Mouse (Mus musculus) forebrain, embryonic 13.5 days (tissue): ENCODE measurements at regions not wholly inside any gene's neighbourhood (a gene's known extent, or its start where the extent isn't known, plus 50 kb on each side); places are given as distances from the start of the nearest gene placed in this dataset.

Source experiments
- ATAC-seq: fragments of 200-750 bp; cut with Nextera tagmentation; 2 replicates; pipeline ENCODE4 v1.8.0; 2017
- H3K27ac ChIP-seq: fragments of 300-500 bp; sonication (generic); 2 replicates; pipeline ENCODE4 v1.5.1; 2015; ENCODE audit warnings: inconsistent platforms, mild to moderate bottlenecking, moderate library complexity
- H3K27me3 ChIP-seq: fragments of 300-500 bp; sonication (generic); 2 replicates; pipeline ENCODE4 v1.6.1; 2015; ENCODE audit warnings: mild to moderate bottlenecking, inconsistent platforms
- H3K36me3 ChIP-seq: fragments of 300-500 bp; sonication (generic); 2 replicates; pipeline ENCODE4 v1.6.1; 2015; ENCODE audit warnings: mild to moderate bottlenecking, inconsistent platforms; ENCODE audit not compliant: poor library complexity, severe bottlenecking
- H3K4me1 ChIP-seq: fragments of 300-500 bp; sonication (generic); 2 replicates; pipeline ENCODE4 v1.6.1; 2015; ENCODE audit warnings: inconsistent platforms
- H3K4me2 ChIP-seq: fragments of 300-500 bp; sonication (generic); 2 replicates; pipeline ENCODE4 v1.6.1; 2015; ENCODE audit warnings: inconsistent platforms, mild to moderate bottlenecking, moderate library complexity
- H3K4me3 ChIP-seq: fragments of 300-500 bp; sonication (generic); 2 replicates; pipeline ENCODE4 v1.5.1; 2015; ENCODE audit warnings: mild to moderate bottlenecking, inconsistent platforms
- H3K9ac ChIP-seq: fragments of 300-500 bp; sonication (generic); 2 replicates; pipeline ENCODE4 v1.6.1; 2015; ENCODE audit warnings: mild to moderate bottlenecking, inconsistent platforms
- H3K9me3 ChIP-seq: fragments of 300-500 bp; sonication (generic); replicated peaks from 2 replicates; pipeline ENCODE4 v1.6.1; 2016; ENCODE audit warnings: inconsistent platforms
- WGBS: fragments of 180-500 bp; shearing (Covaris S2); methylation state at CpG from one replicate; pipeline ENCODE4 v1.1.7; 2015; 5-methylcytosine and 5-hydroxymethylcytosine counted together

DNA sequence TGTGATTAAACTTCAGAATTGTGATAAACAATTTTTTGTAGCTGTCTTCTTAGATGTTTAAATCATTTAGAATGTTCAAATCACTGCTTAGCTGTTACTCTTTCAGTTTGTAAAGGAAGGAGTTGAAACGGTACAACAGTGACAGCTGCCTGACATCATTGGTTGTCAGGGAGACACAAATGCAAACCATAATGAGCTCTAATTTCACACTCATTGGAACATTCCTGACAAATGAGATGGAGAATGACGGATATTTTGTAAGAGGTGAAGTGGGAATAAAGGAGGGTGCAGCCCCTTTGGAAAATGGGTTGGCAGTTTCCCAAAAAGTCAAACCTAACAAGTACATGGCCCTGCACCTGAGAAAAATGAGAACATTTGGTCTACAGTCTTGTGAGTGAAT, 62.5 kb downstream of the Rad51ap2 start:
- Histone ChIP-seq H3K4me3 (no peak overlapping the region), H3K27ac (no peak overlapping the region), H3K9ac (no peak overlapping the region), H3K4me1 (peaks cover 10% of the 10 kb centered on the region; the same call in 1 of the 2 replicates), H3K36me3 (no peaks in the 10 kb centered on the region), H3K9me3 (no peaks in the 10 kb centered on the region), H3K27me3 (no peaks in the 10 kb centered on the region), H3K4me2 (no peak overlapping the region)
- WGBS = 13% methylated on average over 2 of the region's 2 CpGs
- ATAC-seq = peak; percentile 95

DNA sequence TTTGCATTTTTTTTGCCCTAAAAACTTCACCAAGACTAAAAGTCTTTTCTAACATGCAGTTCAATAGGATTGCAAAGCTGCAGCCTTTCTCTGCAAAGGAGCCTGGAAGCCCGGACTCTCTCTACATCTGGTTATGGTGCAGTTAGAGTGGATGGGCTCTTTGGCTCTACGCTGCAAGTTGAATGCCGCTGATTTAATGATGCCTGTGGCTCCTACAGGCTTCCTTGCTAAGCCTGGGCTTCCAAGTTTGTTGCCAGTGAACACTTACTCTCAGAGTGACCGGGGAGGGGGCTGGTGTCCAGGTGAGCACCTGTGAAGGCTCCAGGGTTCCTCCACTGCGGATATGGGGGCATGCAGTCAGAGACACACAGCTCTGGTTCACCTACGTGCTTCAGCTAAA, 107.0 kb downstream of the Rad51ap2 start:
- H3K9me3 ChIP-seq = no peaks in the 10 kb centered on the region
- 0 out of 2 replicates have a peak, but pooled peaks cover 4% of the 10 kb centered on the region for H3K4me1 ChIP-seq
- WGBS = 64% methylated on average over 6 of the region's 6 CpGs
- peak; percentile 53; the same call in 1 of the 2 replicates for ATAC-seq
- no peak overlapping the region for H3K4me3 ChIP-seq
- no peaks in the 10 kb centered on the region for H3K27me3 ChIP-seq
- no peak overlapping the region for H3K4me2 ChIP-seq
- no peak overlapping the region for H3K9ac ChIP-seq
- H3K36me3 ChIP-seq = no peaks in the 10 kb centered on the region
- H3K27ac ChIP-seq = no peak overlapping the region

DNA sequence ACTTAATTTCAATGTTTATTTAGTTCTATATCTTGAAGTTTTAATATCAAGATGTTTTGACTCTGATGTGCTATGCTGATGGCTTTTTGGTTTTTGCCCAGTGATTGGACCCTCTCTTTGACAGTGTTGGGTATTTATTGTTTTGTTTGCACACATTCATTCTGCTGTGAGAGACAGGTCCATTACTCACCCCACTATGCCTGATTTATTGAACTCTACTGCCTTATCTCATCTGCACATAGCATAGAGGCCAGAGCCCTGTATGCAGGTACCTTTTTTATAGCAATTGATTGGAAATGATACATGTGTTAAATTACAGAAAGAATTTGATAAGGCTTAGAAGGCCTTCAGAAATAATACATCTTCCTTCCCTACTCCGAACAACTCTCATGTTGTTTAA, 114.3 kb downstream of the Rad51ap2 start:
- no peak for ATAC-seq
- 93% methylated on average over 1 of the region's 1 CpGs for WGBS

DNA sequence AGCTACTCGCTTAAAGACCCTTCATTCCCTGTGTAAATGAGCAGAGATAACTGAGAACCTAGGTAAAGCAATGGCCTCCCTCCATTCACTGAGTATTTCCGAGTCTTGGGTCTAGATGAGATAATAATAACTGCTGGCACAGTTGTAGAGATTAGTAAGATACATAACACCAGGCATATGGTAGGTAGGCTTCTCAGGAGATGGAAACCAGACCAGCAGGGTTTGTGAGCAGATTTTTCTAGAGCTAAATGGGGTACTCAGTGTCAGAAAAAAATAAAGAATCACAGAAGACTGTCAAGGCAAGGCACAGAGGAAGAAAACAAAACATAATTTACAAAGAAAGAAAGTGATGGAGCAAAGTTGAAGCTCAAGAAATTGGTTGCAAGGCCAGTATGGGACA, 148.1 kb downstream of the Rad51ap2 start:
- H3K36me3 ChIP-seq = no peaks in the 10 kb centered on the region
- no peak overlapping the region for H3K27ac ChIP-seq
- no peaks in the 10 kb centered on the region for H3K9me3 ChIP-seq
- H3K4me2 ChIP-seq = no peak overlapping the region
- no peak for ATAC-seq
- no peaks in the 10 kb centered on the region for H3K4me1 ChIP-seq
- no peak overlapping the region for H3K4me3 ChIP-seq
- H3K27me3 ChIP-seq = no peaks in the 10 kb centered on the region
- H3K9ac ChIP-seq = no peak overlapping the region
- WGBS = 79% methylated on average over 2 of the region's 2 CpGs

More for the DNA sequence above, 114.3 kb downstream of the Rad51ap2 start:
- no peak overlapping the region for H3K27ac ChIP-seq
- H3K9me3 ChIP-seq = no peaks in the 10 kb centered on the region
- H3K27me3 ChIP-seq = no peaks in the 10 kb centered on the region
- H3K4me3 ChIP-seq = no peak overlapping the region
- no peaks in the 10 kb centered on the region for H3K4me1 ChIP-seq
- H3K9ac ChIP-seq = no peak overlapping the region
- no peaks in the 10 kb centered on the region for H3K36me3 ChIP-seq
- no peak overlapping the region for H3K4me2 ChIP-seq

DNA sequence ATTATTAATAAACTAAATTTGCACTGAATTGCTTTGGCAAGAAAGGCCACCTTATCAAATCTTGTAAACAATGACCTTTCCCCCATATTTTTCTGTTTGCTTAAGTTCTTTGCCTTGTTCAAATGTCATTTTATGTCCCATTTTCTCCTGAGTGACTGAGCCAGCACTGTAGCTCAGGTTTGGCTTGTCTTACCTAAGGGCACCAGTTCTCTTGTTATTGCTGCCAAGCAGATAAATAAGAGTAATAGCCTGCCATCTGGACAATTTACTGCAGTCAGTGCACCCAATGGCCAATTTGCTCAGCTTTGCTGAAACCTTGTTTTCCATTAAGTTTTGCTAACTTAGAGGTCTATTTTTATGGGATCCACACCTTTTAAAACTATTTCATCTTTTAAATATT, 152.9 kb downstream of the Rad51ap2 start:
- no peaks in the 10 kb centered on the region for H3K36me3 ChIP-seq
- H3K9ac ChIP-seq = no peak overlapping the region
- H3K4me3 ChIP-seq = no peak overlapping the region
- ATAC-seq = no peak
- no peaks in the 10 kb centered on the region for H3K27me3 ChIP-seq
- no peaks in the 10 kb centered on the region for H3K4me1 ChIP-seq
- no peak overlapping the region for H3K4me2 ChIP-seq
- H3K27ac ChIP-seq = no peak overlapping the region
- H3K9me3 ChIP-seq = no peaks in the 10 kb centered on the region

DNA sequence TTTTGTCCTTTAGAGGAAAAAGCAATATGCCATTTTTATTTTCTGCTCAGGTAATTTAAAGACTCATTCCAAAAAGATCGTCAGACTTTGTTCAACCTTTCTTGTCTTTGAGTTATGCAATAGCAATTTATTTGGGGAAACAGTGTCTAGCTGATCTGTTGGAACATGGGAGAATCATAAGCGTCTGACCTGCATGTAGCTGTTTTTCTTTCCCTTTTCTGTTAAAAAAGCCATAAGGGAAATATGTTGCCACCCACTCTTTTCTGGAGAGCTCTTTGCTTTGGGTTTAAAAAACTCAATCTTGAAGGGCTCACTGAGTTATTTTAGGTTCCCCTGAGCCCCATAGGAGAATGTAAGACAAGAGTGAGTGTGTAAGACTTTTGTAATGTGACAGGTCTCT, 155.8 kb downstream of the Rad51ap2 start:
- H3K27ac ChIP-seq = no peak overlapping the region
- 90% methylated on average over 2 of the region's 2 CpGs for WGBS

DNA sequence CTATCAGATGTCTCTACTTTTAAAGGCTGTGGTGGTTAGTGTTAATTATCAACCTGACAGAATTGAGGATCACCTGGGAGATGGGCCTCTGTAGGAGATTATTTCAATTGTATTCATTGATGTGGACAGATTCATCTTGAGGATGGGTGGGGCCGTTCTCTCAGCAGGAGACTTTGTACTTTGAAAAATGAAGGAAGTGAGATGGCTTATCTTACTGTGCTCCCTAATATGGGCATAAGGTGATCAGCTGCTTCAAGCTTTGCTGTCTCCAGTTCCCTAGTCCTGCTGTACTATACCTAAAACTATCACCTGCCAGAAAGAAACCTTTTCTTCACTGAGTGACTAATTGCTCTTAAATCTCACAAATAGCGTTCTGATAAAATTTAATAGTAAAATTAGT, 159.4 kb downstream of the Rad51ap2 start:
- Histone ChIP-seq H3K9me3 (no peaks in the 10 kb centered on the region), H3K4me1 (no peaks in the 10 kb centered on the region), H3K4me3 (no peak overlapping the region), H3K27ac (no peak overlapping the region), H3K36me3 (no peaks in the 10 kb centered on the region), H3K27me3 (no peaks in the 10 kb centered on the region), H3K4me2 (no peak overlapping the region), H3K9ac (no peak overlapping the region)
- WGBS = 82% methylated on average over 2 of the region's 2 CpGs
- ATAC-seq = no peak

More for the DNA sequence above, 155.8 kb downstream of the Rad51ap2 start:
- Histone ChIP-seq H3K4me1 (no peaks in the 10 kb centered on the region), H3K9me3 (no peaks in the 10 kb centered on the region), H3K36me3 (no peaks in the 10 kb centered on the region), H3K4me2 (no peak overlapping the region), H3K9ac (no peak overlapping the region), H3K27me3 (no peaks in the 10 kb centered on the region), H3K4me3 (no peak overlapping the region)
- no peak for ATAC-seq

DNA sequence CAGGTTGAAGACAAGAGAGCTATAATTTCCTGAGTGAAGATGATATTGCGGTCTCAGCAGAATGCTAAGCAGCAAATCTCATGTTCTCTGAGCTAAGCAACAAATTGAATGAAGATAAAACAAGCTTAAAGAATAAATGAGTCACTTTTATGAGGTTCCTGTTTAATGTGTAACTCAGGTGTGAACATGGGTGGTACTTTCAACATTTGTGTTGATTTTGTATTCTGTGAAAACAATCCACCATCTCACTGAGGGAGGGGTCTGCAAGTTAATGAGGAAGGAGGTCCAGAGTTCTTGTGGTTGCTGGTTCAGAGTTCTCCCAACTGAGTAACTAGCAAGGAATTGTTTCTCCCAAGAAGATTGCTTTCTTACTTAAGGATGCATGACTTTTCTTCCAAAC, 167.7 kb downstream of the Rad51ap2 start:
- Histone ChIP-seq H3K27me3 (no peaks in the 10 kb centered on the region), H3K4me2 (no peak overlapping the region), H3K36me3 (no peaks in the 10 kb centered on the region), H3K4me3 (no peak overlapping the region), H3K9ac (no peak overlapping the region), H3K9me3 (no peaks in the 10 kb centered on the region), H3K4me1 (no peaks in the 10 kb centered on the region), H3K27ac (no peak overlapping the region)
- WGBS = 88% methylated on average over 1 of the region's 1 CpGs
- ATAC-seq = no peak

DNA sequence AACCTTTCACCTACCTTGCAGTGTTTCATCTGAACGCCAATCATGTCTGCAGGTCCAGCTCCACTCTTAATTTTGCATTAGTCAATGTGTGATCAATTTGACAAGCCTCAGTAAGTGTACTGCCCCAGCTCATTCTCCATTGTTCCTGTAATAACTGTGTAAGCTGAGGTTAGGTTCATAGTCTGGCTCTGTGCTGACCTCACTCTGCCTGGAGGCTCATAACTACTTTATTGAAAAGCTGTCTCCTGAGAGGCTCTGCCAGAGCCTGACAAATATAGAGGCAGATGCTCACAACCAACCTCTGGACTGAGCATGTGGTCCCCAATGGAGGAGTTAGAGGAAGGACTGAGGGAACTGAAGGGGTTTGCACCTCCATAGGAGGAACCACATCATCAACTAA, 174.3 kb downstream of the Rad51ap2 start:
- no peak for ATAC-seq
- 77% methylated on average over 1 of the region's 1 CpGs for WGBS

DNA sequence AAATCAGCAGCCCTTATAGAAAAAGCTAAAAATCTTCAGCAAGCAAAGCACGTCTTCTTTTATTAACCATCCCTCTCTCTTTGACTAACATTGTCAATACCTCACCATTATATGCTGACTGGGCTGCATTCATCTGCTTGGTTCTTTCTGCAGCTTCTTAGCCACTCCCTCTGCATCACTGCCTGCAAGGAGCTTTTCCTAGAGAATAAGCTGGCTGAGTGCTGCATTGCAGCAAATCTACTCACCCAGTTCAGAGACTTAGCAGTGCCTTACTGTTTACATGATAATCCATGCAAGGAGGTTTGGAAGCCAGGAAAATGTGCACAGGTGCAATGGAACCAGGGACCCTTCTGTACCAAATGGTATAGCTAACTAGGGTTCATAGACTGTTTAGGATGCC, 175.9 kb downstream of the Rad51ap2 start:
- Histone ChIP-seq H3K4me3 (no peak overlapping the region), H3K4me1 (no peaks in the 10 kb centered on the region), H3K4me2 (no peak overlapping the region), H3K9ac (no peak overlapping the region), H3K36me3 (no peaks in the 10 kb centered on the region), H3K27ac (no peak overlapping the region), H3K9me3 (no peaks in the 10 kb centered on the region), H3K27me3 (no peaks in the 10 kb centered on the region)
- 34% methylated on average over 1 of the region's 1 CpGs for WGBS
- no peak for ATAC-seq

More for the DNA sequence above, 174.3 kb downstream of the Rad51ap2 start:
- no peak overlapping the region for H3K27ac ChIP-seq
- no peak overlapping the region for H3K4me2 ChIP-seq
- H3K9me3 ChIP-seq = no peaks in the 10 kb centered on the region
- H3K9ac ChIP-seq = no peak overlapping the region
- no peaks in the 10 kb centered on the region for H3K27me3 ChIP-seq
- no peaks in the 10 kb centered on the region for H3K4me1 ChIP-seq
- no peaks in the 10 kb centered on the region for H3K36me3 ChIP-seq
- no peak overlapping the region for H3K4me3 ChIP-seq

DNA sequence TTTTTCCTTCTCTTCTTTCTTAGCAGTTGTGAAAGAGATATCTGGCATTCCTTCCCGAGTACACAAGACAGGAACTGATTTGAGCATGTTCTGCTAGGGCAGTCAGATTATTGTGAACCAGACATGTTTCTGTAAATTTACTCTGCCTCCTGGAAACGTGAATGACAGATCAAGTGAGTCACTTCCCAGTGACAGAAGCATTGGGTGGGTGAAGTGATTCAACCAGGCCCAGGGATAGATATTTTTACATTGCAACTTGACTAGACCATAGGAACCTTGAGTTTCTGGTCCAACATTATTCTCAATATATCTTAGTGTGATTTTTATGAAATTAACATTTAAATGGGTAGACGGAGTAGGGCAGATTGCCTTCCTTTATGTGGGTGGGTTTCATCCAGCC, 217.4 kb downstream of the Rad51ap2 start:
- no peaks in the 10 kb centered on the region for H3K4me1 ChIP-seq
- H3K9ac ChIP-seq = no peak overlapping the region
- H3K36me3 ChIP-seq = no peaks in the 10 kb centered on the region
- H3K4me2 ChIP-seq = no peak overlapping the region
- no peak for ATAC-seq
- H3K27me3 ChIP-seq = no peaks in the 10 kb centered on the region
- no peak overlapping the region for H3K27ac ChIP-seq
- no peaks in the 10 kb centered on the region for H3K9me3 ChIP-seq
- WGBS = 81% methylated on average over 3 of the region's 3 CpGs
- H3K4me3 ChIP-seq = no peak overlapping the region

DNA sequence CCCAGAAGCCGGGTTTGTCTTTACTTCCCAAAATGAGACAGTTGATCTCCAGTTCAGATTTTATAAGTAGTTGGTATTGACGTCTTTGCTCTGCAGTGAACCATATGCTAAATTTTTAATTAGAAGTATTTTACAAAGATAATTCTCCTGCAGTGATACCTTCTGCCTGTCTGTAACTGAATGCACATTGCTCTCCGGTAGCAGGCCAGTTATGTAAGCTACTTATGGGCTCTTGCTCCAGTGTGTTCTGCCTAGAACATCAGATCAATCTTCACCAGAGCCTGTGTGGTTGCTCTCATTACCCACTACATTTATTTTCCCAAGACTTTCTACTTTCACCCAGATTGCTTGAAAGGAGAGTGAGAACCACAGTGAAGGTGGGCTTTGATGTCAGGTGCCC, 238.9 kb downstream of the Rad51ap2 start:
- H3K27ac ChIP-seq = no peak overlapping the region
- no peaks in the 10 kb centered on the region for H3K4me1 ChIP-seq
- no peak overlapping the region for H3K4me2 ChIP-seq
- no peak overlapping the region for H3K9ac ChIP-seq
- H3K9me3 ChIP-seq = no peaks in the 10 kb centered on the region
- no peaks in the 10 kb centered on the region for H3K36me3 ChIP-seq
- 79% methylated on average over 3 of the region's 3 CpGs for WGBS
- no peak for ATAC-seq
- no peak overlapping the region for H3K4me3 ChIP-seq
- no peaks in the 10 kb centered on the region for H3K27me3 ChIP-seq

DNA sequence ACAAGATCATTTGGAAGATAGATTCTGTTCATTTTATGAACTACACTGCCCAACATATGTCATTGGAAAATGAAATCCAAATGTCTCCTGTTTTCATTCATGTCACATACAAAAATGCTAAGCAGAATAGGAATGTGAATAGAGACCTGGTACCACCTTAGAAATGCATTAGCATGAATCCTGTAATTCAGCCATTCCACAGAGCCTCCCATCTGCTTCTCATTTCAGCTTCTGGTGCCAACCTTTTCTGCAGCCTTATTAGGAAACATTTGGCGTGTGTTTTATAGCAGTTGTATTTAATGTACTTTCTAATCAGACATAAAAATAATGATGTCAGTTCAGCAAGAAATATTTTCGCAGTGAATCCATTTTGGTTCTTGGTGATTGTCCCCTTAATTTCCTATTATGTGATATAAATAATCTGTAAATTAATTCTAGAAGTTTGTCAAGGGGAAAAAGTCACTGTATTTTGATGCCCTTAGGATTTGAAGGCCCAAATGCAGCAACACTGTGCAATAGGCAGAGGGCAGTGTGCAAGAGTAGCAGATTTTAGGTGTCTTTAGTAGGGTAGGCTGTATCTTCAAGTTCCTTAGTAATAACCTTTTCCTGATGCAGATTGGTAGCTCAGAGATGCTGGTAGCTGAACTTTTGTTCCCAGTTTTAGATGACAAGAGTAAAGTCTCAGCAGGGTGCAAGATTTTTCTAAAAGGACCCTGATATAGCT, 253.2 kb downstream of the Rad51ap2 start:
- Histone ChIP-seq H3K36me3 (no peaks in the 10 kb centered on the region), H3K4me2 (no peak overlapping the region), H3K27me3 (no peaks in the 10 kb centered on the region), H3K4me3 (no peak overlapping the region), H3K9ac (no peak overlapping the region), H3K27ac (no peak overlapping the region), H3K4me1 (no peaks in the 10 kb centered on the region), H3K9me3 (no peaks in the 10 kb centered on the region)
- WGBS = 77% methylated on average over 2 of the region's 2 CpGs
- ATAC-seq = peak; percentile 85; the same call in 1 of the 2 replicates
